Mouse (Mus musculus): ENCODE measurements around the gene Acp7. TPM values are rescaled to one million over a fixed set of nuclear protein-coding genes. Genes with fewer than 3 reads are reported as not detected.

Gene Acp7
- total and polyA plus RNA-seq, 2 experiments from 2014 or later, result 0.12 to 0.24 TPM

DNA sequence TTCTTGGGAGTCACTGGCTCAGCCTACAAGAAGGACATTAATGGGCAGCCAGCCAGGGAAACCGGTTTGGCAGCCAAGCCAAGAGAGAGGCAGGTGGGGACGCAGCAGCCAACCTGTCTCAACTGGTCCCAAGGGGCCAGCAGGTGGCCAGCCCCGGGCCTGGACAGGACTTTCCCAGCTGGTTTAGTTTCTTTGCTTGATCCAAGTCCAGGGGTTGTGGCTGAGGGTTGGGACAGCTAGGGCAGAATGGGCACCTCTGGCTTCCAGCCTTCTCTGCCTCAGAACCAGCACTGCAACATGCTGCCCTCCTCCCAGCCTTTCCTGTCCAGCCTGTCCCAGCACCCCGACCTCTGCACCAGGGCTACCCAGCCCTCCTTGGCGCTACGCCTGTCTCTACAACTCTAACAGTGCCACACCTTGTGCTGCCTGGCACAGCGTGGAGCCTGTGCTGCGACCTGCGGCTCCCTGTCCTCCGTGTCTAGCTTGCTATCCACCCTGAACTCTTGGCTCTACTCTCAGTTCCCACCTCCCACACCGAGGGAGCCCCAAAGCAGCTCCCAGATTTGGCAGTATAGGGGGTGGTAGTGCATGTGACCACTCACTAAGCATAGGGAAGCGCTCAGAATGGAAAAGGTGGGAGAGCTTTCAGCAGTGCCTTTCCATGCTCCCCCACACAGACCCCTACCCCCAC is 60.7 kb downstream of the Acp7 start:
- no peaks in the 10 kb centered on the region for H3K9me3 ChIP-seq (ENCODE audit: low read length)
- H3K27me3 ChIP-seq (ENCODE audit: insufficient read depth, low read length), result no peaks in the 10 kb centered on the region
- H3K4me2 ChIP-seq (ENCODE audit: low read depth), result no peak overlapping the region
- WGBS, result 61% methylated on average over 12 of the region's 12 CpGs
- no peak for DNase-seq
- H3K27ac ChIP-seq (ENCODE audit: low read depth, low read length), result no peak overlapping the region
- no peaks in the 10 kb centered on the region for H3K4me1 ChIP-seq (ENCODE audit: insufficient read depth)
- peaks cover 24% of the 10 kb centered on the region for H3K36me3 ChIP-seq (ENCODE audit: insufficient read depth)
- no peak for TF ChIP-seq CTCF (IDR thresholded peaks at IDR 0.05; ENCODE audit: low read depth)
- ATAC-seq, result no peak
- no peak overlapping the region for H3K9ac ChIP-seq
- no peak overlapping the region for H3K4me3 ChIP-seq (ENCODE audit: low read depth, low read length)

GRCm38 (mm10) chr7:28568253-28568652 is 62.9 kb downstream of the Acp7 start:
- peak; percentile 59 for DNase-seq
- no peaks in the 10 kb centered on the region for H3K4me1 ChIP-seq (ENCODE audit: insufficient read depth)
- ATAC-seq, result no peak; the same call in 1 of the 2 replicates
- H3K9me3 ChIP-seq (ENCODE audit: low read length), result no peaks in the 10 kb centered on the region
- H3K4me2 ChIP-seq (ENCODE audit: low read depth), result no peak overlapping the region
- H3K9ac ChIP-seq, result no peak overlapping the region
- H3K4me3 ChIP-seq (ENCODE audit: low read depth, low read length), result no peak overlapping the region
- no peaks in the 10 kb centered on the region for H3K27me3 ChIP-seq (ENCODE audit: insufficient read depth, low read length)
- no peak overlapping the region for H3K27ac ChIP-seq (ENCODE audit: low read depth, low read length)
- peaks cover 40% of the 10 kb centered on the region for H3K36me3 ChIP-seq (ENCODE audit: insufficient read depth)
- peak; percentile 81 for TF ChIP-seq CTCF (IDR thresholded peaks at IDR 0.05; ENCODE audit: low read depth)

DNA sequence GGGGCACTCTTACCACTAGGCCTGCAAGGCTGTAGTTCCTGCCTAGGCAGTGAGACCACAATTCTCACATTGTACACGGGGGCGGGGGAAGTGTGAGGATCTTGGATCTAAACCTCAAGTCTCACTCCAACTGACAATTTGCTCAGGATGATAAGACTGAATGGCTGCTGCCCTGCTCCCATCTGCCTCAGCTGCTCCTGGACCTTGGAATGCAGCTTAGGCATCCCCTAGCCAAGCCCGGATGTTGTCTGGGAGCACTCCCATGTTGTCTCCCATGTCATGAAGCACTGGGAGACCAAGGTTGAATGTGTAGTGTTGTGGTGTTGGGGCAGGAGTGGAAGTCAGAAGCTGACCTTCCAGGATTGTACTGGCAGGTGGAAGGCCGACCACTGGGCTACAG is 63.6 kb downstream of the Acp7 start:
- peaks cover 48% of the 10 kb centered on the region for H3K36me3 ChIP-seq (ENCODE audit: insufficient read depth)
- H3K9me3 ChIP-seq (ENCODE audit: low read length), result no peaks in the 10 kb centered on the region
- WGBS, result 90% methylated on average over 4 of the region's 4 CpGs

DNA sequence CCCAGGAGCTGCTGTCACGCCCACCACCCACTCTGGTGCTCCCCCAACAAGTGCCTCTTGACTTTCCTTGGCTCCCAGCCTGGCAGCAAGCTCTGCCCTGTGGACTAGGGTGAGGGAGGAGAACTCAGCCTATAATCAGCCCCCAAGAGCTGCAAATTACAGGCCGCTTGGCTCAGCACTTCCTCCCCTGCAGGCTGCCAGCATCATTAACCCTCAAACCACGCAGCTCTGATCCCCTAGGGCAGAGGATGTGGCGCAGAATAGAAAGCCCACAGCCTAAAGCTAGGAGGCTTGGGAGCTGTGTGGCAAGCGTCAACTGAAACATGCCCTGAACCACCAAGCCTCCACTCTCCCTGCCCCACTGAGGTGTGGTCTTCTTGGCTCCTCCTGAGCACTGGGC is 65.7 kb downstream of the Acp7 start:
- WGBS, result 69% methylated on average over 5 of the region's 5 CpGs
- H3K9me3 ChIP-seq (ENCODE audit: low read length), result no peaks in the 10 kb centered on the region
- H3K36me3 ChIP-seq (ENCODE audit: insufficient read depth), result peaks cover 62% of the 10 kb centered on the region
- H3K4me3 ChIP-seq (ENCODE audit: low read depth, low read length), result no peak overlapping the region
- no peak overlapping the region for H3K9ac ChIP-seq
- peak; percentile 34; the same call in 1 of the 2 replicates for ATAC-seq
- no peak overlapping the region for H3K27ac ChIP-seq (ENCODE audit: low read depth, low read length)
- TF ChIP-seq CTCF (IDR thresholded peaks at IDR 0.05; ENCODE audit: low read depth), result no peak
- no peaks in the 10 kb centered on the region for H3K4me1 ChIP-seq (ENCODE audit: insufficient read depth)
- DNase-seq, result no peak
- H3K27me3 ChIP-seq (ENCODE audit: insufficient read depth, low read length), result no peaks in the 10 kb centered on the region
- no peak overlapping the region for H3K4me2 ChIP-seq (ENCODE audit: low read depth)

More for the DNA sequence above, 63.6 kb downstream of the Acp7 start:
- DNase-seq, result no peak
- no peak for ATAC-seq
- H3K9ac ChIP-seq, result no peak overlapping the region
- no peaks in the 10 kb centered on the region for H3K27me3 ChIP-seq (ENCODE audit: insufficient read depth, low read length)
- no peak for TF ChIP-seq CTCF (IDR thresholded peaks at IDR 0.05; ENCODE audit: low read depth)
- H3K4me3 ChIP-seq (ENCODE audit: low read depth, low read length), result no peak overlapping the region
- no peak overlapping the region for H3K27ac ChIP-seq (ENCODE audit: low read depth, low read length)
- H3K4me2 ChIP-seq (ENCODE audit: low read depth), result no peak overlapping the region
- no peaks in the 10 kb centered on the region for H3K4me1 ChIP-seq (ENCODE audit: insufficient read depth)

- no peak overlapping the region for H3K9ac ChIP-seq
- H3K4me1 ChIP-seq (ENCODE audit: insufficient read depth), result no peaks in the 10 kb centered on the region
- H3K36me3 ChIP-seq (ENCODE audit: insufficient read depth), result peaks cover 76% of the 10 kb centered on the region
- ATAC-seq (no peak), DNase-seq (no peak)
- no peak overlapping the region for H3K4me2 ChIP-seq (ENCODE audit: low read depth)
- no peak for TF ChIP-seq CTCF (IDR thresholded peaks at IDR 0.05; ENCODE audit: low read depth)
- no peak overlapping the region for H3K4me3 ChIP-seq (ENCODE audit: low read depth, low read length)
- no peak overlapping the region for H3K27ac ChIP-seq (ENCODE audit: low read depth, low read length)
- H3K9me3 ChIP-seq (ENCODE audit: low read length), result no peaks in the 10 kb centered on the region
- 91% methylated on average over 13 of the region's 13 CpGs for WGBS
- no peaks in the 10 kb centered on the region for H3K27me3 ChIP-seq (ENCODE audit: insufficient read depth, low read length)
Measured at GRCm38 (mm10) chr7:28562951-28563350, 68.2 kb downstream of the Acp7 start.

GRCm38 (mm10) chr7:28562371-28562770 is 68.8 kb downstream of the Acp7 start:
- 92% methylated on average over 13 of the region's 13 CpGs for WGBS
- DNase-seq (no peak), ATAC-seq (no peak)
- Histone ChIP-seq H3K9me3 (ENCODE audit: low read length) (no peaks in the 10 kb centered on the region), H3K9ac (no peak overlapping the region), H3K4me3 (ENCODE audit: low read depth, low read length) (no peak overlapping the region), H3K36me3 (ENCODE audit: insufficient read depth) (peaks cover 72% of the 10 kb centered on the region), H3K27me3 (ENCODE audit: insufficient read depth, low read length) (no peaks in the 10 kb centered on the region), H3K4me1 (ENCODE audit: insufficient read depth) (no peaks in the 10 kb centered on the region), H3K4me2 (ENCODE audit: low read depth) (no peak overlapping the region), H3K27ac (ENCODE audit: low read depth, low read length) (no peak overlapping the region)
- no peak for TF ChIP-seq CTCF (IDR thresholded peaks at IDR 0.05; ENCODE audit: low read depth)

DNA sequence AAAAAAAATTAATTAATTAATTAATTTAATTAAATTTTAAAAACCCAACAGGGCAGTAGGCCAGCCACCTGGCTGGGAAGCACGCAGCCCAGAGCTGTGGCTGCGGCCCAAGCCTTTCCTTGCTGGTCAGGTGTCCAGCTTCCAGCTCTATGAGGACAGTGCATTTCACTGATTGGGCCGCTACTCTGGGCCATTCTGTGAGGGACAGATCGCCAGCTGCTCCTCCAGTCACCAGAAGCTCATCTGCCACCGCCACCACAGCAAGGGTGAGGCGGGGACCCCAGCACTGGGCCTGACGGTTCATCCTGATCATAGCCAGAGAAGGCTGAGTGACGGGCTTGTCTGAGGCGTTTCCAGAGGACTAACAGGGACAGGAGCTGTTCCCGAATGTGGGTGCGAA is 69.2 kb downstream of the Acp7 start:
- H3K27ac ChIP-seq (ENCODE audit: low read depth, low read length), result no peak overlapping the region
- peaks cover 68% of the 10 kb centered on the region for H3K36me3 ChIP-seq (ENCODE audit: insufficient read depth)
- H3K27me3 ChIP-seq (ENCODE audit: insufficient read depth, low read length), result no peaks in the 10 kb centered on the region
- no peak overlapping the region for H3K4me2 ChIP-seq (ENCODE audit: low read depth)
- ATAC-seq (no peak), DNase-seq (no peak)
- no peak overlapping the region for H3K4me3 ChIP-seq (ENCODE audit: low read depth, low read length)
- no peaks in the 10 kb centered on the region for H3K4me1 ChIP-seq (ENCODE audit: insufficient read depth)
- no peaks in the 10 kb centered on the region for H3K9me3 ChIP-seq (ENCODE audit: low read length)
- H3K9ac ChIP-seq, result no peak overlapping the region
- TF ChIP-seq CTCF (IDR thresholded peaks at IDR 0.05; ENCODE audit: low read depth), result no peak
- WGBS, result 90% methylated on average over 11 of the region's 11 CpGs

Data from forebrain, postnatal 0 days (tissue).